Mouse (Mus musculus) G1E (cell line): ENCODE results near the gene Pou6f1.
A peak's percentile ranks its signal among the peaks of the same experiment; 100 is the strongest.

Experiments used
- CTCF ChIP-seq: IDR thresholded peaks from 2 replicates; pipeline ENCODE4 v1.5.1; 2012; ENCODE audit warnings: low read depth, low read length, inconsistent platforms, mixed read lengths
- GATA1 ChIP-seq: IDR thresholded peaks from 2 replicates; pipeline ENCODE4 v1.6.1; 2012; ENCODE audit warnings: borderline replicate concordance, low read length, inconsistent platforms, mixed read lengths
- TAL1 ChIP-seq: conservative IDR thresholded peaks from 2 replicates; pipeline ENCODE4 v1.6.1; 2012; ENCODE audit warnings: low read depth, low read length, inconsistent platforms, mixed read lengths

- TF ChIP-seq TAL1, result no peak
- TF ChIP-seq GATA1, result no peak
- TF ChIP-seq CTCF, result peak; percentile 80
Observed at GRCm38 (mm10) chr15:100613584-100613983, 13.8 kb upstream of the Pou6f1 start.
